ENCODE assay signal across 15 mouse cellular contexts in the genomic region with DNA sequence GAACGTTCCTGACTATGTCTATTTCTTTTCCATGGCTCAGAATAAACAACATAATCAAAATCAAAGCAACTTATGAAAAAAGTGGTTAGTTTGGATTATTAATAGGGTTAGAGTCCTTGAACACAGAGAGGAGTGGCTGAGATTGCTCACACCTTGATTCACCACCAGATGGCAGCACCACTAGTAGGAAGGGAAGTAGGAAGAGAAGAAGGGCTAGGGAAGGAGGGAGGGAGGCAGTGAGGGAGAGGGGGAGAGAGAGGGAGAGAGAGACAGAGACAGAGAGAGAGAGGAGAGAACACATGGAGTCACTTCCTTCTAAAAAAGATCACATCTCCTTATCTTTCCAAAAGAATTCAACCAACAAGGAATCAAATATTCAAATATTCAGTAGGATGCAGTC. TPM values are rescaled to one million over a fixed set of nuclear protein-coding genes. Genes with fewer than 3 reads are reported as not detected.
DNase-seq lines count a peak whose midpoint lies in the region; ATAC-seq and TF ChIP-seq lines count a peak whose summit lies in the region.
"Not testable (repeated sequence)": the region's sequence is repeated elsewhere in the genome, so short reads cannot be mapped to it uniquely, and the experiment has no call there.
"Had no signal": no experiment of that assay in that cellular context is flagged by ENCODE, and none has a peak within 500 bp of the region (broad histone marks: within the 10 kb centered on the region; RNA-seq: fewer than 3 reads in every experiment).

No protein-coding gene starts in this region.

- not testable (repeated sequence) for H3K4me2 ChIP-seq in CH12.LX (ENCODE audit: insufficient read depth, low read depth, poor library complexity, severe bottlenecking); embryonic facial prominence, embryonic 11.5 days (ENCODE audit: low read depth, low read length); neural tube, embryonic 14.5 days (ENCODE audit: low read depth, low read length)

- not testable (repeated sequence) for H3K4me3 ChIP-seq in CH12.LX (replicated peaks in 1 of 3; ENCODE audit: low read depth in 2 of 3, low read length in 2 of 3, poor library complexity in 1 of 3); embryonic facial prominence, embryonic 11.5 days (ENCODE audit: low read depth, low read length); neural tube, embryonic 14.5 days (ENCODE audit: low read depth, low read length); thymus, adult 2 months (ENCODE audit: control insufficient read depth, insufficient read depth, low read length)

- H3K9ac ChIP-seq in CH12.LX (ENCODE audit: insufficient read depth, low read depth); embryonic facial prominence, embryonic 11.5 days (replicated peaks; ENCODE audit: low read length); neural tube, embryonic 14.5 days (replicated peaks; ENCODE audit: low read depth, low read length): not testable (repeated sequence)

- not testable (repeated sequence) for H3K27me3 ChIP-seq in CH12.LX (replicated peaks); embryonic facial prominence, embryonic 11.5 days (ENCODE audit: control insufficient read depth, insufficient read depth, low read length); neural tube, embryonic 14.5 days (ENCODE audit: control insufficient read depth, insufficient read depth, low read length); thymus, adult 2 months (ENCODE audit: control insufficient read depth, insufficient read depth, low read length)

- TF ChIP-seq CTCF in CH12.LX (conservative IDR thresholded peaks at IDR 0.05 in 1 of 2, IDR thresholded peaks at IDR 0.05 in 1 of 2; ENCODE audit: low read depth in 2 of 2, low read length in 2 of 2) = peak in 1 of 2 experiments; percentile 33; a peak in 2 of 4 replicates
- not testable (repeated sequence) for TF ChIP-seq CTCF in thymus, adult 2 months (IDR thresholded peaks at IDR 0.05; ENCODE audit: borderline replicate concordance, control insufficient read depth, extremely low read depth, insufficient read depth, low read length, poor library complexity)

- in situ Hi-C loops in CH12.LX (cut with MboI; ENCODE audit: low pct_ligation_motif_present, low pct_unique_long_range_greater_than_20kb, low sequenced_read_pairs) = not testable (repeated sequence)

- not testable (repeated sequence) for ATAC-seq in embryonic facial prominence, embryonic 11.5 days (replicated peaks; ENCODE audit: insufficient number of reproducible peaks, low FRiP score, low TSS enrichment, low read depth)
- peak; percentile 60; the same call in 1 of the 2 replicates for ATAC-seq in neural tube, embryonic 14.5 days (ENCODE audit: low read depth)

- DNase-seq in CH12.LX (ENCODE audit: extremely low read depth) = peak; percentile 43
- peak; percentile 68 for DNase-seq in adrenal gland, postnatal 14 days
- DNase-seq in embryonic facial prominence, embryonic 11.5 days (ENCODE audit: low spot score) = peak; percentile 33
- peak; percentile 62 for DNase-seq in heart, postnatal 4 days
- DNase-seq in kidney, postnatal 4 days = peak; percentile 65
- peak; percentile 50 for DNase-seq in lung, postnatal 10 days
- peak; percentile 43 for DNase-seq in thymus, adult 2 months

- not testable (repeated sequence) for H3K79me2 ChIP-seq in CH12.LX (replicated peaks; ENCODE audit: control insufficient read depth, extremely low read depth, insufficient read depth, poor library complexity, severe bottlenecking)

- H3K4me1 ChIP-seq in CH12.LX (ENCODE audit: control insufficient read depth in 1 of 2, insufficient read depth in 2 of 2); embryonic facial prominence, embryonic 11.5 days (ENCODE audit: control insufficient read depth, insufficient read depth, low read length); neural tube, embryonic 14.5 days (ENCODE audit: control insufficient read depth, insufficient read depth, low read length); thymus, adult 2 months (replicated peaks; ENCODE audit: control insufficient read depth, insufficient read depth, low read length): not testable (repeated sequence)

- not testable (repeated sequence) for TF ChIP-seq RAD21 in CH12.LX (IDR thresholded peaks at IDR 0.05; ENCODE audit: low read depth, low read length)

- not testable (repeated sequence) for TF ChIP-seq POLR2A in CH12.LX (IDR thresholded peaks at IDR 0.05; ENCODE audit: low read depth, low read length); thymus, adult 2 months (IDR thresholded peaks at IDR 0.05; ENCODE audit: control insufficient read depth, extremely low read depth, insufficient read depth, low read length, poor library complexity)

- not testable (repeated sequence) for H3K9me3 ChIP-seq in CH12.LX (replicated peaks; ENCODE audit: low read length); embryonic facial prominence, embryonic 11.5 days (replicated peaks; ENCODE audit: control insufficient read depth, low read length); neural tube, embryonic 14.5 days (ENCODE audit: control insufficient read depth, low read length)

- H3K27ac ChIP-seq in CH12.LX (ENCODE audit: insufficient read depth, low read depth); embryonic facial prominence, embryonic 11.5 days (replicated peaks; ENCODE audit: low read depth, low read length); neural tube, embryonic 14.5 days (ENCODE audit: low read depth, low read length); thymus, adult 2 months (ENCODE audit: control insufficient read depth, insufficient read depth, low read length): not testable (repeated sequence)

- dilution Hi-C loops in CH12.LX (cut with MboI; ENCODE audit: extremely low pct_ligation_motif_present, extremely low pct_unique_long_range_greater_than_20kb, low sequenced_read_pairs) = not testable (repeated sequence)

- not testable (repeated sequence) for TF ChIP-seq EP300 in CH12.LX (IDR thresholded peaks at IDR 0.05; ENCODE audit: low read length)

- not testable (repeated sequence) for H3K36me3 ChIP-seq in CH12.LX (replicated peaks in 1 of 2; ENCODE audit: control insufficient read depth in 1 of 2, insufficient read depth in 1 of 2, low read length in 1 of 2); embryonic facial prominence, embryonic 11.5 days (replicated peaks; ENCODE audit: control insufficient read depth, insufficient read depth, low read depth, low read length); neural tube, embryonic 14.5 days (ENCODE audit: control insufficient read depth, insufficient read depth, low read length); thymus, adult 2 months (ENCODE audit: control insufficient read depth, insufficient read depth, low read length)

- whole genome bisulfite sequencing in embryonic facial prominence, embryonic 11.5 days = no CpG with 5 or more reads among the region's 1 CpGs
- WGBS in neural tube, embryonic 14.5 days = no CpG with 5 or more reads among the region's 1 CpGs
- no CpG with 5 or more reads among the region's 1 CpGs for WGBS in thymus, adult 2 months

TF ChIP-seq in CH12.LX, 34 proteins besides CTCF, POLR2A, EP300 and RAD21:
- peak; percentile 32 for TF ChIP-seq SMC3 (IDR thresholded peaks at IDR 0.05; ENCODE audit: low read depth, low read length)

RNA-seq across cellular contexts. Expression of gene Gm21188, which starts 10.8 kb away (rescaled TPM):
- 1.2 TPM in 2 replicates for total RNA-seq in CH12.LX (2012; rRNA removed)
- 0.38 and 0.82 TPM in 2 replicates for total RNA-seq in CH12.LX (2014; rRNA removed)
- 1.5 and 1.6 TPM in 2 replicates for polyA plus RNA-seq in CH12.LX (2012; ENCODE audit: insufficient read length, low read depth)
- total RNA-seq in adrenal gland, postnatal 14 days (2021) = 0.30 and 1.1 TPM in 2 replicates
- polyA plus RNA-seq in embryonic facial prominence, embryonic 11.5 days (2014; fragmentation: Nextera tagmentation; extraction: Ambion mirVana) = not detected in 2 replicates
- total RNA-seq in heart, postnatal 4 days (2021) = not detected
- not detected in 2 replicates for polyA plus RNA-seq in neural tube, embryonic 14.5 days (2014; fragmentation: Nextera tagmentation; extraction: Ambion mirVana)
- 2.9 and 3.3 TPM in 2 replicates for polyA plus RNA-seq in thymus, adult 2 months (2012; rRNA removed)
- total RNA-seq: layer of hippocampus, postnatal 36 days had no signal
- polyA plus RNA-seq: embryonic facial prominence, embryonic 12.5 days; liver, adult 2 months had no signal

RNA-seq across cellular contexts. Expression of gene Gm36079, which starts 14.3 kb away (rescaled TPM):
- 0.34 TPM in 1 of 2 replicates, not detected in the other for total RNA-seq in CH12.LX (2012; rRNA removed)
- not detected in 2 replicates for total RNA-seq in CH12.LX (2014; rRNA removed)
- 0.86 TPM in 1 of 2 replicates, not detected in the other for polyA plus RNA-seq in CH12.LX (2012; ENCODE audit: insufficient read length, low read depth)
- not detected in 2 replicates for total RNA-seq in adrenal gland, postnatal 14 days (2021)
- polyA plus RNA-seq in embryonic facial prominence, embryonic 11.5 days (2014; fragmentation: Nextera tagmentation; extraction: Ambion mirVana) = not detected in 2 replicates
- not detected for total RNA-seq in heart, postnatal 4 days (2021)
- polyA plus RNA-seq in neural tube, embryonic 14.5 days (2014; fragmentation: Nextera tagmentation; extraction: Ambion mirVana) = not detected in 2 replicates
- polyA plus RNA-seq in thymus, adult 2 months (2012; rRNA removed) = not detected in 2 replicates
- total RNA-seq: heart, postnatal 25 days; layer of hippocampus, postnatal 36 days; liver, adult 2 months had no signal
- polyA plus RNA-seq: CD4-positive, CD25-positive, alpha-beta regulatory T cell, adult 4 months; embryonic facial prominence, embryonic 12.5 days; kidney, adult 2 months; liver, adult 2 months; testis, adult 2 months had no signal
